In genomic region chr6:100529673-100530072, GRCm38 (mm10) we compare ENCODE assay signal across 29 mouse cellular contexts.
DNase-seq lines count a peak whose midpoint lies in the region; ATAC-seq and TF ChIP-seq lines count a peak whose summit lies in the region.
"Had no signal": no experiment of that assay in that cellular context is flagged by ENCODE, and none has a peak within 500 bp of the region (broad histone marks: within the 10 kb centered on the region; RNA-seq: fewer than 3 reads in every experiment).

No protein-coding gene starts in this region.

- TF ChIP-seq EP300 in CH12.LX (IDR thresholded peaks at IDR 0.05; ENCODE audit: low read length): no peak

- peaks cover 15% of the 10 kb centered on the region; the same call in 1 of the 2 replicates for H3K4me1 ChIP-seq in lung, embryonic 14.5 days (ENCODE audit: insufficient read depth)
- H3K4me1 ChIP-seq in CH12.LX (ENCODE audit: control insufficient read depth in 1 of 2, insufficient read depth in 2 of 2): peaks cover 3 to 31% of the 10 kb centered on the region in 2 experiments; a peak in 3 of 4 replicates
- H3K4me1 ChIP-seq in limb, embryonic 11.5 days (ENCODE audit: control insufficient read depth, insufficient read depth, low read length): peaks cover 18% of the 10 kb centered on the region

- peak; percentile 67; the same call in 1 of the 2 replicates for ATAC-seq in lung, embryonic 14.5 days (ENCODE audit: insufficient read depth)
- ATAC-seq in limb, embryonic 11.5 days (ENCODE audit: insufficient number of reproducible peaks, low FRiP score, low TSS enrichment, low read depth): peak; percentile 35; the same call in 1 of the 2 replicates
- ATAC-seq: forebrain, embryonic 15.5 days; inflammation-experienced regulatory T-cells, adult 6 months; liver, embryonic 12.5 days; liver, postnatal 0 days; midbrain, embryonic 13.5 days had no signal

- no peak overlapping the region for H3K27ac ChIP-seq in lung, embryonic 14.5 days (ENCODE audit: low read depth)
- H3K27ac ChIP-seq in CH12.LX (ENCODE audit: insufficient read depth, low read depth): no peak overlapping the region
- no peak overlapping the region for H3K27ac ChIP-seq in limb, embryonic 11.5 days (replicated peaks; ENCODE audit: low read depth, low read length)
- H3K27ac ChIP-seq: forebrain, embryonic 10.5 days; forebrain, embryonic 15.5 days; hindbrain, embryonic 15.5 days; kidney, embryonic 15.5 days; liver, embryonic 12.5 days; midbrain, embryonic 13.5 days; stomach, embryonic 15.5 days had no signal

- H3K4me2 ChIP-seq in lung, embryonic 14.5 days: no peak overlapping the region
- H3K4me2 ChIP-seq in CH12.LX (ENCODE audit: insufficient read depth, low read depth, poor library complexity, severe bottlenecking): no peak overlapping the region
- H3K4me2 ChIP-seq in limb, embryonic 11.5 days (ENCODE audit: low read depth, severe bottlenecking): no peak overlapping the region
- H3K4me2 ChIP-seq: forebrain, embryonic 15.5 days; heart, embryonic 11.5 days; hindbrain, embryonic 15.5 days; kidney, embryonic 15.5 days; liver, embryonic 12.5 days; midbrain, embryonic 13.5 days; stomach, embryonic 15.5 days had no signal

- no peaks in the 10 kb centered on the region for H3K9me3 ChIP-seq in lung, embryonic 14.5 days (ENCODE audit: low read depth, low read length)
- no peaks in the 10 kb centered on the region for H3K9me3 ChIP-seq in CH12.LX (replicated peaks; ENCODE audit: low read length)
- no peaks in the 10 kb centered on the region for H3K9me3 ChIP-seq in limb, embryonic 11.5 days (ENCODE audit: control insufficient read depth, low read length)
- H3K9me3 ChIP-seq: forebrain, embryonic 15.5 days; hindbrain, embryonic 15.5 days; kidney, embryonic 15.5 days; liver, embryonic 12.5 days; midbrain, embryonic 13.5 days; stomach, embryonic 15.5 days had no signal

- peak; percentile 59 for DNase-seq in lung, embryonic 14.5 days
- no peak for DNase-seq in lung, adult 18-20 months
- DNase-seq in CH12.LX (ENCODE audit: extremely low read depth): peak; percentile 31
- DNase-seq in limb, embryonic 11.5 days (ENCODE audit: low spot score): peak; percentile 35
- peak; percentile 35 for DNase-seq in lung, postnatal 14 days
- DNase-seq in spleen, adult 18-20 months: no peak
- DNase-seq in layer of hippocampus, postnatal 25 days (ENCODE audit: extremely low spot score in 1 of 2, low spot score in 1 of 2): no peak
- no peak for DNase-seq in cerebellum, adult 9-10 months
- DNase-seq: adrenal gland, adult 8-10 months; cerebellum, adult 2 months; cerebellum, postnatal 25 days; gastrocnemius, postnatal 36 days; heart, adult 18-20 months; kidney, adult 18-20 months; kidney, postnatal 25 days; left cerebral cortex, postnatal 4 days; liver, postnatal 0 days; thymus, adult 18-20 months; thymus, postnatal 36 days had no signal

- TF ChIP-seq RAD21 in CH12.LX (IDR thresholded peaks at IDR 0.05; ENCODE audit: low read depth, low read length): no peak

- no peaks in the 10 kb centered on the region for H3K79me2 ChIP-seq in CH12.LX (replicated peaks; ENCODE audit: control insufficient read depth, extremely low read depth, insufficient read depth, poor library complexity, severe bottlenecking)

- TF ChIP-seq CTCF in lung, embryonic 14.5 days (IDR thresholded peaks at IDR 0.05; ENCODE audit: low read depth): no peak
- no peak for TF ChIP-seq CTCF in CH12.LX (conservative IDR thresholded peaks at IDR 0.05 in 1 of 2, IDR thresholded peaks at IDR 0.05 in 1 of 2; ENCODE audit: low read depth in 2 of 2, low read length in 2 of 2)

- no peaks in the 10 kb centered on the region for H3K27me3 ChIP-seq in lung, embryonic 14.5 days (ENCODE audit: insufficient read depth, low read length)
- H3K27me3 ChIP-seq in CH12.LX (replicated peaks): no peaks in the 10 kb centered on the region
- no peaks in the 10 kb centered on the region for H3K27me3 ChIP-seq in limb, embryonic 11.5 days (ENCODE audit: control insufficient read depth, insufficient read depth, low read length)
- H3K27me3 ChIP-seq: forebrain, embryonic 15.5 days; stomach, embryonic 15.5 days had no signal

- H3K4me3 ChIP-seq in lung, embryonic 14.5 days (ENCODE audit: low read depth, low read length): no peak overlapping the region
- H3K4me3 ChIP-seq in CH12.LX (replicated peaks in 1 of 3; ENCODE audit: low read depth in 2 of 3, low read length in 2 of 3, poor library complexity in 1 of 3): no peak overlapping the region
- H3K4me3 ChIP-seq in limb, embryonic 11.5 days (ENCODE audit: low read depth, low read length): no peak overlapping the region
- H3K4me3 ChIP-seq: forebrain, embryonic 10.5 days; forebrain, embryonic 15.5 days; hindbrain, embryonic 15.5 days; kidney, embryonic 15.5 days; liver, embryonic 12.5 days; megakaryocyte, embryonic 14.5 days; midbrain, embryonic 13.5 days; stomach, embryonic 15.5 days had no signal

- no peak for TF ChIP-seq POLR2A in CH12.LX (IDR thresholded peaks at IDR 0.05; ENCODE audit: low read depth, low read length)

- no peaks in the 10 kb centered on the region for H3K36me3 ChIP-seq in lung, embryonic 14.5 days (ENCODE audit: insufficient read depth)
- no peaks in the 10 kb centered on the region for H3K36me3 ChIP-seq in CH12.LX (replicated peaks in 1 of 2; ENCODE audit: control insufficient read depth in 1 of 2, insufficient read depth in 1 of 2, low read length in 1 of 2)
- H3K36me3 ChIP-seq in limb, embryonic 11.5 days (ENCODE audit: control insufficient read depth, insufficient read depth, low read length): no peaks in the 10 kb centered on the region
- H3K36me3 ChIP-seq: forebrain, embryonic 10.5 days; forebrain, embryonic 15.5 days; hindbrain, embryonic 15.5 days; kidney, embryonic 15.5 days; liver, embryonic 12.5 days; midbrain, embryonic 13.5 days; stomach, embryonic 15.5 days had no signal

- dilution Hi-C loops in CH12.LX (cut with MboI; ENCODE audit: extremely low pct_ligation_motif_present, extremely low pct_unique_long_range_greater_than_20kb, low sequenced_read_pairs): no loop called here

- in situ Hi-C loops in CH12.LX (cut with MboI; ENCODE audit: low pct_ligation_motif_present, low pct_unique_long_range_greater_than_20kb, low sequenced_read_pairs): no loop called here

- WGBS in lung, embryonic 14.5 days: 60% methylated on average over 3 of the region's 3 CpGs
- WGBS in limb, embryonic 11.5 days: 49% methylated on average over 3 of the region's 3 CpGs

- no peak overlapping the region for H3K9ac ChIP-seq in lung, embryonic 14.5 days
- H3K9ac ChIP-seq in CH12.LX (ENCODE audit: insufficient read depth, low read depth): no peak overlapping the region
- H3K9ac ChIP-seq in limb, embryonic 11.5 days (ENCODE audit: low read length): no peak overlapping the region
- H3K9ac ChIP-seq: forebrain, embryonic 15.5 days; hindbrain, embryonic 15.5 days; kidney, embryonic 15.5 days; liver, embryonic 12.5 days; liver, postnatal 0 days; midbrain, embryonic 13.5 days; stomach, embryonic 15.5 days had no signal

TF ChIP-seq in CH12.LX, 34 proteins besides CTCF, POLR2A, EP300 and RAD21:
- TF ChIP-seq USF1 (IDR thresholded peaks at IDR 0.05; ENCODE audit: low read depth, low read length) (no peak), ETS1 (conservative IDR thresholded peaks at IDR 0.05; ENCODE audit: low read depth, low read length) (0 out of 2 replicates have a peak, but pooled peaks have one; percentile 12)

Comparison
In these comparisons a context has a peak if more than half of its experiments do, and no peak if none do; other contexts are left out.
1. DNase-seq: peak in lung, embryonic 14.5 days (single experiment), CH12.LX (single experiment), limb, embryonic 11.5 days (single experiment) and lung, postnatal 14 days (single experiment); none in lung, adult 18-20 months (0 of 2), spleen, adult 18-20 months (0 of 2), layer of hippocampus, postnatal 25 days (0 of 2) and cerebellum, adult 9-10 months (single experiment).